Mouse (Mus musculus) urinary bladder, adult 2 months (tissue): Measurements from ENCODE around the gene Olfr76. TPM values are rescaled to one million over a fixed set of nuclear protein-coding genes. Genes with fewer than 3 reads are reported as not detected.
"Not testable (repeated sequence)": the region's sequence is repeated elsewhere in the genome, so short reads cannot be mapped to it uniquely, and the experiment has no call there.

Source experiments
- DNase-seq: peaks from one replicate; pipeline ENCODE4 v3.0.0; 2022; ENCODE audit warnings: low spot score
- polyA plus RNA-seq: library from polyadenylated mRNA; depleted of rRNA; stranded (reverse); fragments of >200 nt; gene quantifications from 2 replicates; pipeline ENCODE4 v1.2.3, GENCODE M21; 2012; rRNA removed

Olfr76 gene
- polyA plus RNA-seq = not detected in 2 replicates

GRCm38 (mm10) chr19:12123103-12123502 lies at the start of gene Olfr76:
Gene Olfr76 (minus strand): TSS chr19:12123203.
- no peak for DNase-seq

- DNase-seq = not testable (repeated sequence)
Observed at GRCm38 (mm10) chr19:12170062-12170599, 47.1 kb upstream of the Olfr76 start, which contains the start of gene Olfr1555-ps1. Gene Olfr1555-ps1 (minus strand): TSS chr19:12170112.

GRCm38 (mm10) chr19:12145452-12145851 lies 22.4 kb upstream of the Olfr76 start:
- DNase-seq = no peak

- no peak for DNase-seq
Observed at GRCm38 (mm10) chr19:12143356-12143755, 20.4 kb upstream of the Olfr76 start.

GRCm38 (mm10) chr19:12134289-12134688 lies 11.3 kb upstream of the Olfr76 start:
- DNase-seq = no peak

- no peak for DNase-seq
Observed at GRCm38 (mm10) chr19:12116464-12116863, 6.5 kb downstream of the Olfr76 start.

GRCm38 (mm10) chr19:12115797-12116196 lies 7.2 kb downstream of the Olfr76 start, which contains the start of gene Olfr1428:
Gene Olfr1428 (minus strand): TSS chr19:12115897.
- DNase-seq = no peak

- no peak for DNase-seq
Observed at GRCm38 (mm10) chr19:12113807-12114206, 9.2 kb downstream of the Olfr76 start.

GRCm38 (mm10) chr19:12104541-12104940 lies 18.5 kb downstream of the Olfr76 start:
- DNase-seq = no peak

GRCm38 (mm10) chr19:12103234-12103633 lies 19.8 kb downstream of the Olfr76 start, which contains the start of gene Olfr1427:
Gene Olfr1427 (minus strand): TSS chr19:12103334.
- no peak for DNase-seq

- DNase-seq = no peak
Observed at GRCm38 (mm10) chr19:12091913-12092312, 31.1 kb downstream of the Olfr76 start, which contains the start of gene Olfr1426. Gene Olfr1426 (minus strand): TSS chr19:12092013.

- DNase-seq = not testable (repeated sequence)
Observed at GRCm38 (mm10) chr19:12077631-12078030, 45.4 kb downstream of the Olfr76 start, which contains the start of gene Olfr1425. Gene Olfr1425 (minus strand): TSS chr19:12077731.

GRCm38 (mm10) chr19:12069546-12069945 lies 53.5 kb downstream of the Olfr76 start:
- not testable (repeated sequence) for DNase-seq

Other genes with a start within 250 kb of the Olfr76 start
- 0.03 TPM in 1 of 2 replicates, not detected in the other for gene Olfr1419, start 248.1 kb downstream of the Olfr76 start, polyA plus RNA-seq
- gene Olfr1420, start 236.6 kb downstream of the Olfr76 start, polyA plus RNA-seq = not detected in 2 replicates
- gene Patl1, start 210.8 kb downstream of the Olfr76 start, polyA plus RNA-seq = 17.4 and 18.4 TPM in 2 replicates
- 33.2 and 35.0 TPM in 2 replicates for gene Osbp, start 157.3 kb downstream of the Olfr76 start, polyA plus RNA-seq
- gene Olfr1423, start 81.9 kb downstream of the Olfr76 start, polyA plus RNA-seq = not detected in 2 replicates
- not detected in 2 replicates for gene Olfr1424, start 60.5 kb downstream of the Olfr76 start, polyA plus RNA-seq
- not detected in 2 replicates for gene Olfr1425, start 45.5 kb downstream of the Olfr76 start, polyA plus RNA-seq
- gene Olfr1426, start 31.2 kb downstream of the Olfr76 start, polyA plus RNA-seq = not detected in 2 replicates
- gene Olfr1427, start 19.9 kb downstream of the Olfr76 start, polyA plus RNA-seq = not detected in 2 replicates
- not detected in 2 replicates for gene Olfr1428, start 7.3 kb downstream of the Olfr76 start, polyA plus RNA-seq
- not detected in 2 replicates for gene Olfr1555-ps1, start 46.9 kb upstream of the Olfr76 start, polyA plus RNA-seq
- not detected in 2 replicates for gene Olfr1431, start 77.4 kb upstream of the Olfr76 start, polyA plus RNA-seq
- gene Olfr1432, start 109.4 kb upstream of the Olfr76 start, polyA plus RNA-seq = not detected in 2 replicates
- gene Olfr262, start 118.5 kb upstream of the Olfr76 start, polyA plus RNA-seq = not detected in 2 replicates
- not detected in 2 replicates for gene Olfr235, start 137.8 kb upstream of the Olfr76 start, polyA plus RNA-seq
- not detected in 2 replicates for gene Olfr1434, start 156.7 kb upstream of the Olfr76 start, polyA plus RNA-seq
- not detected in 2 replicates for gene Olfr1436, start 175.9 kb upstream of the Olfr76 start, polyA plus RNA-seq
- not detected in 2 replicates for gene Olfr1437, start 201.9 kb upstream of the Olfr76 start, polyA plus RNA-seq
- gene Olfr1438-ps1, start 212.7 kb upstream of the Olfr76 start, polyA plus RNA-seq = not detected in 2 replicates